Mouse (Mus musculus): Measurements from ENCODE around the gene Dlgap5. TPM values are rescaled to one million over a fixed set of nuclear protein-coding genes. Genes with fewer than 3 reads are reported as not detected.

The Dlgap5 gene
- polyA plus RNA-seq, 1 experiment, result 2.8 TPM

- no peak for DNase-seq (ENCODE audit: low spot score)
Observed at GRCm38 (mm10) chr14:47352272-47352671, 65.9 kb downstream of the Dlgap5 start.

GRCm38 (mm10) chr14:47350974-47351373 is 67.2 kb downstream of the Dlgap5 start:
- no peak for DNase-seq (ENCODE audit: low spot score)

GRCm38 (mm10) chr14:47346715-47347114 is 71.5 kb downstream of the Dlgap5 start:
- DNase-seq (ENCODE audit: low spot score), result no peak

GRCm38 (mm10) chr14:47341811-47342291 is 76.4 kb downstream of the Dlgap5 start:
- no peak for DNase-seq (ENCODE audit: low spot score)

GRCm38 (mm10) chr14:47340231-47340925 is 77.8 kb downstream of the Dlgap5 start:
- no peak for DNase-seq (ENCODE audit: low spot score)

Other genes starting within 250 kb of the Dlgap5 start
- gene Gch1, start 229.0 kb downstream of the Dlgap5 start, polyA plus RNA-seq (2012; rRNA removed), result 4.6 and 5.7 TPM in 2 replicates
- gene Wdhd1, start 141.6 kb downstream of the Dlgap5 start, polyA plus RNA-seq (2012; rRNA removed), result 2.4 and 4.2 TPM in 2 replicates
- gene Socs4, start 141.5 kb downstream of the Dlgap5 start, polyA plus RNA-seq (2012; rRNA removed), result 7.4 and 8.7 TPM in 2 replicates
- 31.4 and 37.3 TPM in 2 replicates for gene Mapk1ip1l, start 120.1 kb downstream of the Dlgap5 start, polyA plus RNA-seq (2012; rRNA removed)
- 252 and 279 TPM in 2 replicates for gene Lgals3, start 50.7 kb downstream of the Dlgap5 start, polyA plus RNA-seq (2012; rRNA removed)
- gene Fbxo34, start 32.0 kb upstream of the Dlgap5 start, polyA plus RNA-seq (2012; rRNA removed), result 14.4 and 16.0 TPM in 2 replicates
- 10.9 and 13.1 TPM in 2 replicates for gene Atg14, start 152.2 kb upstream of the Dlgap5 start, polyA plus RNA-seq (2012; rRNA removed)
- gene Ktn1, start 230.0 kb upstream of the Dlgap5 start, polyA plus RNA-seq (2012; rRNA removed), result 50.8 and 54.8 TPM in 2 replicates

All from urinary bladder, adult 2 months (tissue).